Mouse (Mus musculus) olfactory bulb, adult 2 months (tissue): Measurements from ENCODE around the gene Trdmt1.

Experiments used
- CTCF ChIP-seq: fragments of 200-500 bp; IDR thresholded peaks from 2 replicates; pipeline ENCODE4 v1.5.1; 2012; ENCODE audit warnings: low read depth, mild to moderate bottlenecking, low read length, moderate library complexity; ENCODE audit not compliant: insufficient read depth
- POLR2A ChIP-seq: fragments of 200-500 bp; IDR thresholded peaks from 2 replicates; pipeline ENCODE4 v1.6.1; 2012; ENCODE audit warnings: mild to moderate bottlenecking, low read depth, low read length, moderate library complexity; ENCODE audit not compliant: insufficient read depth

GRCm38 (mm10) chr2:13523540-13524456, 20.7 kb downstream of the Trdmt1 start:
- TF ChIP-seq CTCF (no peak), POLR2A (no peak)
